9 mouse cellular contexts compared by ENCODE assay signal in the genomic region with DNA sequence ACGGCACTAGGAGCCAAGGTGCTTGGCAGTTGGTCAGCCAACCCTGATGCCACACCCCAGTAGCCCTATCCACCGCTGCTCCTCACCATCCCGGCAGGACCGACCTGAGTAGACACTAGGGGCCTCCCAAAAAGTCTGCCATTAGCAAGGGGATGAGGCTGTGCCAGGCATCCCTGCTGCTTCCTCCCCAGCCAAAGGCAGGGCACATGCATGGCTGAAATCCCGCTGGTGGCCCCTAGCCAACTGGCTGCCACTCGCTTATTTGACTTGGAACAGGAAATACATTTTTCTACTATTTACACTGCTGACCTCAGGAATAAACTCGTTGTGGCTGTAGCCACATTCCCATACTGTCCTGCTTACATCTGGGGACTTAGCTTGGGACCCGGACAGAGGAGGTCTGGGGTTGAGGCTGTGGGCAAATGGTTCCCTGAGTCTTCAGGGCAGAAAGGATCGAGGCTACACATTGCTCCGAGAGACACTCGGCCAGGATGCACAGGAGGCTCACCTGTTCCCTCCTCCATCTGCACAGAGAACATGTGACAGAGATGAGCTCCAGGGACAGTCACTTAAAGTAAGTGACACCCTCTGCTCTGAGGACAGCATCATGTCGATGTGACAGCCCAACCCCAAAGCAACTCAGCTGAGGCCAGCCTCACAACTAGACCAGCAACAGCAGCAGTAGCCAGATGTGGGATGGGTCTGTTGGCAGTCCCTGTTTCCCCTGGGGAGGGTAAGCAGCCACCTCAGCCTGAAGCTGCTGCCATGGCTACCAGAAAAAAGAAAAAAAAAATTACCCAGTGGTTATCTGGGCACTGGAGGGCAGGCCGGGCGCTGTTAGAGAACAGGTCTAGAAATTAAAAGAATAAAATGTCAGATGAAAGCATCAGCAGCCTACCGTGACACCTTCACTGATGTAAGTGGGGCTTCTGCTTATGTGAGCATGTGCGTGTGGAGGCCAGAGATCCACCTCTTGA. TPM values are rescaled to one million over a fixed set of nuclear protein-coding genes. Genes with fewer than 3 reads are reported as not detected.
DNase-seq lines count a peak whose midpoint lies in the region; ATAC-seq and TF ChIP-seq lines count a peak whose summit lies in the region.
"Had no signal": no experiment of that assay in that cellular context is flagged by ENCODE, and none has a peak within 500 bp of the region (broad histone marks: within the 10 kb centered on the region; RNA-seq: fewer than 3 reads in every experiment).

No protein-coding gene starts in this region.

- no peak overlapping the region for H3K4me2 ChIP-seq in forebrain, postnatal 0 days (ENCODE audit: low read depth)
- no peak overlapping the region for H3K4me2 ChIP-seq in forebrain, embryonic 11.5 days (ENCODE audit: low read depth, low read length, severe bottlenecking)
- H3K4me2 ChIP-seq in stomach, embryonic 16.5 days (ENCODE audit: low read depth, low read length) = peak overlapping the region; percentile 21; the same call in 1 of the 2 replicates
- H3K4me2 ChIP-seq: liver, embryonic 15.5 days had no signal

- H3K4me3 ChIP-seq in forebrain, postnatal 0 days (ENCODE audit: low read depth, low read length) = no peak overlapping the region
- no peak overlapping the region for H3K4me3 ChIP-seq in forebrain, embryonic 11.5 days (ENCODE audit: low read depth, low read length)
- no peak overlapping the region for H3K4me3 ChIP-seq in stomach, embryonic 16.5 days (replicated peaks; ENCODE audit: low read length)
- H3K4me3 ChIP-seq: liver, embryonic 15.5 days had no signal

- H3K27me3 ChIP-seq in forebrain, postnatal 0 days (ENCODE audit: insufficient read depth, low read length) = no peaks in the 10 kb centered on the region
- no peaks in the 10 kb centered on the region for H3K27me3 ChIP-seq in forebrain, embryonic 11.5 days (ENCODE audit: control insufficient read depth, insufficient read depth, low read length)
- H3K27me3 ChIP-seq in stomach, embryonic 16.5 days (ENCODE audit: control insufficient read depth, insufficient read depth, low read length) = no peaks in the 10 kb centered on the region
- H3K27me3 ChIP-seq: liver, embryonic 15.5 days had no signal

- no peak overlapping the region for H3K27ac ChIP-seq in forebrain, postnatal 0 days (ENCODE audit: low read depth, low read length)
- no peak overlapping the region for H3K27ac ChIP-seq in forebrain, embryonic 11.5 days (ENCODE audit: low read depth, low read length)
- peak overlapping the region; percentile 62; the same call in 1 of the 2 replicates for H3K27ac ChIP-seq in stomach, embryonic 16.5 days (ENCODE audit: low read length)
- H3K27ac ChIP-seq: liver, embryonic 15.5 days had no signal

- H3K36me3 ChIP-seq in forebrain, postnatal 0 days (ENCODE audit: insufficient read depth) = no peaks in the 10 kb centered on the region
- no peaks in the 10 kb centered on the region for H3K36me3 ChIP-seq in forebrain, embryonic 11.5 days (ENCODE audit: control insufficient read depth, insufficient read depth, low read length)
- no peaks in the 10 kb centered on the region for H3K36me3 ChIP-seq in stomach, embryonic 16.5 days (ENCODE audit: control insufficient read depth, insufficient read depth, low read length)
- H3K36me3 ChIP-seq: liver, embryonic 15.5 days had no signal

- no peaks in the 10 kb centered on the region; the same call in 1 of the 2 replicates for H3K4me1 ChIP-seq in forebrain, postnatal 0 days (ENCODE audit: insufficient read depth)
- no peaks in the 10 kb centered on the region for H3K4me1 ChIP-seq in forebrain, embryonic 11.5 days (replicated peaks; ENCODE audit: control insufficient read depth, insufficient read depth, low read length)
- peaks cover 15% of the 10 kb centered on the region for H3K4me1 ChIP-seq in stomach, embryonic 16.5 days (ENCODE audit: control insufficient read depth, insufficient read depth, low read length)

- no peaks in the 10 kb centered on the region for H3K9me3 ChIP-seq in forebrain, postnatal 0 days (ENCODE audit: low read length)
- no peaks in the 10 kb centered on the region for H3K9me3 ChIP-seq in forebrain, embryonic 11.5 days (ENCODE audit: control insufficient read depth, low read length)
- no peaks in the 10 kb centered on the region for H3K9me3 ChIP-seq in stomach, embryonic 16.5 days (replicated peaks; ENCODE audit: control insufficient read depth, low read length)
- H3K9me3 ChIP-seq: liver, embryonic 15.5 days had no signal

- DNase-seq in forebrain, postnatal 0 days = peak; percentile 46
- DNase-seq in forebrain, embryonic 11.5 days (ENCODE audit: low spot score) = no peak
- peak; percentile 29 for DNase-seq in adrenal gland, adult 8-10 months
- peak; percentile 38 for DNase-seq in heart, adult 8-10 months (ENCODE audit: low spot score)
- peak; percentile 69 for DNase-seq in kidney, postnatal 14 days
- no peak for DNase-seq in frontal cortex, postnatal 10 days (ENCODE audit: low spot score in 2 of 2)
- DNase-seq in left cerebral cortex, adult 11 months (ENCODE audit: low spot score) = no peak

- no peak for TF ChIP-seq CTCF in forebrain, postnatal 0 days (IDR thresholded peaks at IDR 0.05; ENCODE audit: low read depth)

- H3K9ac ChIP-seq in forebrain, postnatal 0 days = no peak overlapping the region
- H3K9ac ChIP-seq in forebrain, embryonic 11.5 days (ENCODE audit: low read length) = no peak overlapping the region
- H3K9ac ChIP-seq in stomach, embryonic 16.5 days (ENCODE audit: low read length) = peak overlapping the region; percentile 43
- H3K9ac ChIP-seq: liver, embryonic 15.5 days had no signal

- 68% methylated on average over 16 of the region's 16 CpGs for WGBS in forebrain, postnatal 0 days
- WGBS in forebrain, embryonic 11.5 days = 87% methylated on average over 16 of the region's 16 CpGs
- WGBS in stomach, embryonic 16.5 days = 60% methylated on average over 16 of the region's 16 CpGs

- no peak for ATAC-seq in forebrain, postnatal 0 days
- no peak for ATAC-seq in forebrain, embryonic 11.5 days (replicated peaks; ENCODE audit: low FRiP score)
- peak; percentile 39; the same call in 1 of the 2 replicates for ATAC-seq in stomach, embryonic 16.5 days (ENCODE audit: insufficient read depth, low FRiP score)

RNA-seq across cellular contexts. Expression of a gene that starts 45.5 kb away (rescaled TPM):
- total RNA-seq in forebrain, postnatal 0 days (2014; rRNA removed) = 4.5 and 6.1 TPM in 2 replicates
- 3.1 and 4.6 TPM in 2 replicates for polyA plus RNA-seq in forebrain, postnatal 0 days (2015; fragmentation: Nextera tagmentation; extraction: Ambion mirVana)
- 1.5 and 1.9 TPM in 2 replicates for polyA plus RNA-seq in forebrain, embryonic 11.5 days (2014; fragmentation: Nextera tagmentation; extraction: Ambion mirVana)
- total RNA-seq in adrenal gland, adult 8-10 months (2022) = 100 to 1,000 TPM in 3 of 4 experiments, 10 to 100 TPM in 1; 83.8 to 130 (median 108) TPM
- total RNA-seq in heart, adult 8-10 months (2022) = under 1 TPM; 0.09 to 0.25 (median 0.15) TPM
- polyA plus RNA-seq in stomach, embryonic 16.5 days (2015; fragmentation: Nextera tagmentation; extraction: Ambion mirVana) = 8.7 and 13.7 TPM in 2 replicates

Comparison
In these comparisons a context has a peak if more than half of its experiments do, and no peak if none do; other contexts are left out.
1. DNase-seq: peak in forebrain, postnatal 0 days (single experiment), adrenal gland, adult 8-10 months (single experiment), heart, adult 8-10 months (single experiment) and kidney, postnatal 14 days (single experiment); none in forebrain, embryonic 11.5 days (single experiment), frontal cortex, postnatal 10 days (0 of 2) and left cerebral cortex, adult 11 months (single experiment).
2. RNA of a gene that starts 45.5 kb away (total RNA-seq): 83.8 to 130 TPM in adrenal gland, adult 8-10 months; 4.5 to 6.1 TPM in forebrain, postnatal 0 days and 0.09 to 0.25 TPM in heart, adult 8-10 months; every median in the first group is over 10 times any median in the second.